Mouse (Mus musculus) liver, adult 2 months (tissue): Measurements from ENCODE around the gene G6pc2.

Experiments used
- CTCF ChIP-seq: fragments of 200-500 bp; IDR thresholded peaks from 2 replicates; pipeline ENCODE4 v1.5.1; 2011; ENCODE audit warnings: low read depth, low read length, control low read depth
- POLR2A ChIP-seq: fragments of 200-500 bp; IDR thresholded peaks from 2 replicates; pipeline ENCODE4 v1.6.1; 2011; ENCODE audit warnings: low read length, control low read depth; ENCODE audit not compliant: insufficient read depth; ENCODE audit errors: extremely low read depth

DNA sequence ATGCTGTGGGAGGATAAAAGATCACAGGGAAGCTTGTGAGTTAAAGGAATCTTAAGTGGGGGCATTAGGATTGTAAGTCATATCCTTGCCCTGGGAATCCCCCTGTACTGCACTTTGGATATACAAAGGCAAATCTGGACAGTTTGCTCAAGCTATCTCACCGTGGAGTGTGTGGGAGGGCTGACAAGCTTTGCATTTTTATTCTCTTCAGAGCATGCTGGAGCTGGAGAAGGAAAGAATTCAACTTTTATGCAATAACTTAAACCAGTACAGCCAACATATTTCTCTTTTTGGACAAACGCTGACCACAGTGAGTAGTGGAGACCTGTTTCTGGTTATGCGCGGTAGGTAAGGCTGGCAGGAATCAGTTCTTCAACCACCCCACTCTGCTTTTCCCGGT is 35.6 kb upstream of the G6pc2 start:
- TF ChIP-seq POLR2A (no peak), CTCF (no peak)
